Mouse (Mus musculus): ENCODE measurements around the gene Lmntd1.

The Lmntd1 gene

DNA sequence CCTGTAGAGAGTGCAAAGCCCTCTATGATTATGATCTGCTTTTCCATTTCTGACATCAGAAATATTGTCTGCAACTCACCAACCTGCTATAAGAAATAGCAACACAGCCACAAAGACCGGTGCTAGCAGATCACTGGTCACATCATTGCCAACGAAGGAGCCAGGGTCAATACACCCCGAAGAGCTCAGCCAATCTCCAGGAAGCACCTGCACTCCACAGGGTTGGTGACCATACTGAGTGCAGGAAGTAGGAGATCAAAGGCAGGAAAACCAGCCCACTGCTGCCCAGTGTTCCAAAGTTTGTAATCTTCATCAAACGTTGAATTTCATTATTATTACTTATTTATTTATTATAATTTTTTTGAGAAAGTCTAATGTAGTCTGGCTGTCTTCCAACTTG is 9.5 kb downstream of the Lmntd1 start:
- DNase-seq (ENCODE audit: low spot score in 2 of 2), result no peak

- no peak for DNase-seq (ENCODE audit: low spot score in 2 of 2)
These were observed 10.0 kb downstream of the Lmntd1 start for GRCm38 (mm10) chr6:145604126-145604525.

GRCm38 (mm10) chr6:145598794-145599555 is 15.1 kb downstream of the Lmntd1 start:
- DNase-seq (ENCODE audit: low spot score in 2 of 2), result no peak

- no peak for DNase-seq (ENCODE audit: low spot score in 2 of 2)
These were observed 18.2 kb downstream of the Lmntd1 start for GRCm38 (mm10) chr6:145595905-145596304.

GRCm38 (mm10) chr6:145593991-145594390 is 20.1 kb downstream of the Lmntd1 start:
- no peak for DNase-seq (ENCODE audit: low spot score in 2 of 2)

GRCm38 (mm10) chr6:145592531-145592998 is 21.6 kb downstream of the Lmntd1 start:
- DNase-seq (ENCODE audit: low spot score in 2 of 2), result no peak

DNA sequence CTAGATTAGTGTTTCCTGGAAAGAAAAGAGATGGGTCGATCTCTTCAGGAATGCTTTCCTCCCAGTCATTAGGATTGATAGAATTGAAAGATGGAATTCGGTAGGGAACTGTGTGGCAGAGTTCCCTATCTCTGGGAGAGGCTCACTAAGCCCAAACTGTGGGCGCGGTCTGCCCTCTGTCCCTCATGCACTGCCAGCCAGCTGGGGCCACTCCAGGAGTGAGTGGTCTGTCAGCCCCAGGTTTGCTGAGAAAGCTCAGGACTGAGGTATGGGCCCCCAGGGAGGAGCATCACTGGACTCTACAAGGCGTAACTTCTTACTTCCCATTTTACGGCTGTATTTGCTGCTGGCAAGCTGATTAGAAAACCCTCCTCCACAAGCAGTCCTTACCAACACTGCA is 22.1 kb downstream of the Lmntd1 start:
- no peak for DNase-seq (ENCODE audit: low spot score in 2 of 2)

DNA sequence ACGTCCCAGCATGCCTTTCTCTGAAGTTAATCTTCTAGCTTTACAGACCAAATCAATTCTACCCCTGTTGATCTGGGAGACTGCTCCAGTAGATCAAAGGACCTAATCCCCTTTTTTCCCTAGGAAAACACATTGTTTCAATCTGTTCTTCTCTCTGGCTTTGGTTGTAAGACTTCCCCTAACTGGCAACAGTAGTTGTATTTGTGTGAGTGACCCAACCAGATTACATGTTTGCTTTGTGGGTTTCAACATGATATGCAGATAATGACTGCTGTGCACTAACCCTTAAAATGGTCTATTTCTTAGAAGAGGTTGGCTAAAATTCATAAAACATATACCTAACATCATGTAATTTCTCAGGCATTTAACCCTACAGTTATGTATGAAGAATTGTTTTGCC is 22.5 kb downstream of the Lmntd1 start:
- no peak for DNase-seq (ENCODE audit: low spot score in 2 of 2)

- no peak for DNase-seq (ENCODE audit: low spot score in 2 of 2)
These were observed 23.4 kb downstream of the Lmntd1 start for GRCm38 (mm10) chr6:145590501-145591293.

DNA sequence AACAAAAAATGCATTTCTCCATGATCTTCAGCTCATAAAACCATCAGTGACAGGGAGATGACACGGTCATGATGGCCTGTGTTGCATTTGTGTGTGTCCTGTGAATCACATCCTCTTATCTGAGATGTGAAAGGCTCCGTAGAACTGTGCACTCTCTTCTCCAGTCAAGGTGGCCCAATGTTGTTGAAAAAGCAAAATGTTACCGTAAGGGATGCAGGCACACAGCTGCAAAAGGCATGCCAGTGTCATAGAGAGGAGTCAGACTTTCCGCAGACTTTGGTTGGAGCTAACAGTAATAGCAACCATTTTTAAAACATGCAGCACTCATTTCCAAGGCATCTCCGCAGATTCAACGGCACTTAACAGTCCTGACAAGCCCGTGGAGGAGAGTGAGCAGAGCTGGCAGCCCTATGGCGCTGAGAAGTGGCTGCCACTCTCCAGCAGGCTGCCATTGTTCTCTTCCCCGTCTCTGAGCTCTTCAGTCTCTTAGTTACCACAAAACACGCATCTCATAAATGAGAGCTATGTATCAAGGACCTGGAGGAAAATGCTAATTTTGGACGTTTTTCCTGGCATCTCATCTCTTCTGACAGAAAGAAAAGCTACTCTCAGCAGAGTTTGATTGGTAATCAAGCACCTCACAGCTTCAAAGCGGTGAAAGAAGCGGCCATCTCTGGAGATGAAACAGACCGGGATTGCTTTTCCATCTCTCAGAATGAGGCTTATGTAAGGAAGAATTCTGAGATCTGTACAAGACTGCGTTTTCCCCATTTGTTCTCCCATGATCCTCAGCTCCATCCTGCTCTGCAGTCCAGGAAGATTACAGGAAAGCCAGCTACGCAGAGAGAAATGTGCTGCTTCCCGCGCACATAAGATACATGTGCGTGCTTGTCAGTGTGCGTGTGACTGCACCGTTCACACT is 28.8 kb downstream of the Lmntd1 start:
- no peak for DNase-seq (ENCODE audit: low spot score in 2 of 2)

- DNase-seq (ENCODE audit: low spot score in 2 of 2), result no peak
These were observed 32.6 kb downstream of the Lmntd1 start for GRCm38 (mm10) chr6:145581366-145582170.

DNA sequence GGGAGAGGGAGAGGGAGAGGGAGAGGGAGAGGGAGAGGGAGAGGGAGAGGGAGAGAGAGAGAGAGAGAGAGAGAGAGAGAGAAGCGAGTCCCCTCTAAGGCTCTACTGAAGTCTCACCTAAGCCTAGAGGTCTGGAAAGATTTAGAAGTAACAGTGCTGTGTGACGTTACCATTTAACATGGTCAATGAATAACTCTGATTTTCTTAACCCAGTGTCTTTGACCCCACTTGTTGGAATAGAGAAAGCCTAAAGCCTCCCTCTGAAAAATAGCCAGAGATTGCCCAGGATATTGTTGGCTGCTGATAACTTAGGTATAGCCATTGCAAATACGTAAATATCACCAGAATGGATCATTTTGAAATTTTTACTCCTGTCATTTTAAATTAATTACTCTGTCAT is 34.4 kb downstream of the Lmntd1 start:
- no peak for DNase-seq (ENCODE audit: low spot score in 2 of 2)

GRCm38 (mm10) chr6:145578457-145579185 is 35.5 kb downstream of the Lmntd1 start:
- DNase-seq (ENCODE audit: low spot score in 2 of 2), result no peak

GRCm38 (mm10) chr6:145576762-145577161 is 37.4 kb downstream of the Lmntd1 start:
- no peak for DNase-seq (ENCODE audit: low spot score in 2 of 2)

DNA sequence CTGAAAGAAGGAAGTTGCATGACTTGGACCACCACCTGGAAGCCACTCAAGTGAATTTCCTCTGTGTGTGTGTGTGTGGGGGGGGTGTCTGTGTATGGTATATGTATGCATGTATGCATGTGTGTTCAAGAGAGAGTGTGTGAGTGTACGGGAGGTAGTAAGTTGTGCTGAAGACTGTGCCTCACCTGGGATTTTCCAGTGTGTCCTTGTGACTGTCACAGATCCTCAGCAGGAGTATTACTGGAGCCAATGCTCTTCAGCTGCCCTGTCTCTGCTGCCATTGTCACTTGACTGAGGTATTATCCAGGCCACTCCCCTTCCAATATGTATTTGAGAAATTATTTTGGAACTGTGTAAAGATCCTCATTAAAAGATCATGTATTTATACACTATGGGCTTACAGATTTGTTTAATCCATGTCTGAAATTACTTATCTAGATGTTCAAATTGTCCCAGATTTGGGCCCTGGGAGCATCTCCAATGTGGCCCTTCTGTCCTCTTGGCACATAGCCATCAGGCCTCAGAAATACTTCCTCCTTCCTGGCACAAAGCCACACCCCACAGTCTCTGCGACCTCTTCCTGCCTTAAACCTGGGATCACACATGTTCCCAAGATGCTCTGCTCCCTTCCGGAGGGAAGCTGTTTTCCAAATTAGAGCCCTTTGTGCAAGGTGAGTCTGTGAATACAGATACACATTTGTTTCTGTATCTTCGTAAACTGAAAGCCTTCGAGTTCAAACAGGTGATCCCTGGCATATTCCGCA is 40.7 kb downstream of the Lmntd1 start:
- DNase-seq (ENCODE audit: low spot score in 2 of 2), result no peak

DNA sequence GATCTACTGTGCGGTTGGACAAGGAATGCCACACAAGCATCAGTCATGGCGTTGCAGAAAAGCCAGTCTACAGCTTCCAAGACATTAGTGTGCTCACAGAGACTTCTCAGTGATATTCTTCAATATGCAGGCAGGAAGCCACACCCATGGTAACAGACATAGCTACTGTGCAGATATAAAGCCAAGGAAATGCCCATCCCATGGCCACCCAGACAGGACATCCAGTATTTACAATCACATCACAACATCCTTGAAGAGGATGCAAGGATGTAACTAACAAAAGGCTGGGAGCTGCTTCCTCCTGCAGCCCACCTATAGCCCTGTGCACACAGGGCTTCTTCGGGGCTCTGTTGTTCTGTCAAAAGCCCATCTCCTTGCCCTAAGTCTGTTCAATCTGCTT is 45.4 kb downstream of the Lmntd1 start:
- DNase-seq (ENCODE audit: low spot score in 2 of 2), result no peak

DNA sequence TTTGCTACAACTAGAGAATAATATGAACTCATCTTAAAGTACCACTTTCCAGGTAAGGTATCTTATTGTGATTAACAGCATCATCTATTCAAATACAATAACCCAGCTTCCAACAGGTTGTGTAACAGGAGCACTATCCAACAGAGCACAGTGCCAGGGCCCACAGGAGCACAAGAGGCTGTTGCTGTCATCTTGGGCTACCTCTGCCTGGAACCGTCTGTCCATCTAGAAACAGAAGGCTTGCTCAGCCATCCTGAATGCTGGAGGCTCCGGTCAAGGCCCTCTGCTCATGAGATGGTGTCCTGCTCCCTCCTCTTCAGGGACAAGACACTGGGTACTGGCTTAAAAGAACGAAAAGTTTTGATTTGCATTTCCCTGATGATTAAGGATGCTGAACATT is 46.3 kb downstream of the Lmntd1 start:
- DNase-seq (ENCODE audit: low spot score in 2 of 2), result no peak

DNA sequence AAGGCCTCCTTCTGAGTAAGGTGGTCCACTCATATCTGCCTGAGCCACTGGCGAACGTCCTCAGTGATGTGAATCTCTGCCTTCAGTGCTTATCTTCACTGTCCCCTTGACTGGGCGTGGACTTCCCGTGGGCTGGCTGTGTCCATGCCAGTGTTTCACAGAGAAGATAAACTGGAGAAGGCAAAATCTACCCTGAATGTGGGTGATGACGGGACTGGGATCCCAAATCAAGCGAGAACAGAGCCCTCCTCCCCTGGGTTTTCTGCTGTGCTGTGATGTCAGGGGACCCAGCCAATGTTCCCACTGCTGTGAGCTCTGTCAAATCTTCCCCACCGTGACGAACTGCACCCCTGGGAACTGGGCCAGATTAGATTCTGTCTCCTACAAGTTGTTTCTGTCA is 46.8 kb downstream of the Lmntd1 start:
- DNase-seq (ENCODE audit: low spot score in 2 of 2), result no peak

- no peak for DNase-seq (ENCODE audit: low spot score in 2 of 2)
These were observed 48.5 kb downstream of the Lmntd1 start for GRCm38 (mm10) chr6:145565663-145566062.

DNA sequence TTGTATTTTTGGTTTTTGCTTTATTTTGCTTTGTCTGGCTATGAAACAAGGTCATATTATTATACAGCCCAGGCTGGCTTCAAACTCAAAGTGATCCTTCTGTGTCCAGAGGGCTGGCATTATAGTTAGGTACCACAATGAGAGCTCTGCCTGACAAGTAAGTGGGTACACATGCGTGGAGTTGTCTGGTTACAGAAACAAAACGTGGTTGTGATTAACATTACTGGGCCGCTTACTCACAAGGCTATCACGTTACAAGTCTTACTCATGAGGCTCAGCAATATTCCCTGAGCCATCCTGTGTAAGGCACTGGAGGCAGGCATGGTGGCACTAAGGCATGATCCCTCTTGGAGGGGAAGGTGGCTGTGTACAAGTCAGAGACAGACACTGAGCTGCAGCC is 49.4 kb downstream of the Lmntd1 start:
- no peak for DNase-seq (ENCODE audit: low spot score in 2 of 2)
